ENCODE assay signal across 16 mouse cellular contexts in genomic region chr2:29422126-29422840, GRCm38 (mm10).
DNase-seq lines count a peak whose midpoint lies in the region; ATAC-seq and TF ChIP-seq lines count a peak whose summit lies in the region.
"Had no signal": no experiment of that assay in that cellular context is flagged by ENCODE, and none has a peak within 500 bp of the region (broad histone marks: within the 10 kb centered on the region; RNA-seq: fewer than 3 reads in every experiment).

No protein-coding gene starts in this region.

- H3ac ChIP-seq in C2C12 (ENCODE audit: control insufficient read depth, insufficient read length, low read depth) (no peak overlapping the region), myocyte (ENCODE audit: control insufficient read depth, insufficient read length) (no peak overlapping the region)

- no peaks in the 10 kb centered on the region for H3K36me3 ChIP-seq in forebrain, embryonic 16.5 days (ENCODE audit: control insufficient read depth, insufficient read depth)
- H3K36me3 ChIP-seq in forebrain, embryonic 10.5 days (replicated peaks): no peaks in the 10 kb centered on the region
- no peaks in the 10 kb centered on the region for H3K36me3 ChIP-seq in lung, postnatal 0 days (ENCODE audit: insufficient read depth, low read length)
- H3K36me3 ChIP-seq in C2C12 (ENCODE audit: control insufficient read depth, insufficient read depth): no peaks in the 10 kb centered on the region
- H3K36me3 ChIP-seq in myocyte (ENCODE audit: control insufficient read depth, insufficient read depth): no peaks in the 10 kb centered on the region
- H3K36me3 ChIP-seq: hindbrain, embryonic 12.5 days; neural tube, embryonic 15.5 days had no signal

- DNase-seq in forebrain, embryonic 10.5 days (ENCODE audit: extremely low spot score, low spot score): no peak
- DNase-seq in lung, postnatal 0 days (ENCODE audit: low spot score): peak; percentile 54
- no peak for DNase-seq in lung, adult 2 months
- no peak for DNase-seq in right cerebral cortex, adult 2 months (ENCODE audit: low spot score in 2 of 2)
- no peak for DNase-seq in right cerebral cortex, postnatal 14 days
- DNase-seq: adrenal gland, postnatal 10 days; cerebellum, adult 2 months; kidney, postnatal 10 days; retina, postnatal 1 day had no signal

- H3K27me3 ChIP-seq in forebrain, embryonic 16.5 days (replicated peaks; ENCODE audit: control insufficient read depth, insufficient read depth, low read length): no peaks in the 10 kb centered on the region
- H3K27me3 ChIP-seq in forebrain, embryonic 10.5 days (ENCODE audit: poor library complexity, severe bottlenecking): no peaks in the 10 kb centered on the region
- no peaks in the 10 kb centered on the region for H3K27me3 ChIP-seq in lung, postnatal 0 days (replicated peaks; ENCODE audit: insufficient read depth, low read length)
- H3K27me3 ChIP-seq in C2C12 (ENCODE audit: control insufficient read depth, insufficient read depth, insufficient read length) (no peaks in the 10 kb centered on the region), myocyte (ENCODE audit: control insufficient read depth, insufficient read depth, insufficient read length) (no peaks in the 10 kb centered on the region)
- H3K27me3 ChIP-seq: hindbrain, embryonic 12.5 days; neural tube, embryonic 15.5 days had no signal

- WGBS in forebrain, embryonic 16.5 days: 79% methylated on average over 10 of the region's 10 CpGs
- WGBS in forebrain, embryonic 10.5 days: 89% methylated on average over 10 of the region's 10 CpGs
- 38% methylated on average over 10 of the region's 10 CpGs for WGBS in lung, postnatal 0 days
- WGBS in lung, adult 2 months: 50% methylated on average over 10 of the region's 10 CpGs

- no peaks in the 10 kb centered on the region for H3K9me3 ChIP-seq in forebrain, embryonic 16.5 days (ENCODE audit: control insufficient read depth, low read length)
- no peaks in the 10 kb centered on the region for H3K9me3 ChIP-seq in forebrain, embryonic 10.5 days
- H3K9me3 ChIP-seq in lung, postnatal 0 days (ENCODE audit: low read length): no peaks in the 10 kb centered on the region
- H3K9me3 ChIP-seq: G1E; hindbrain, embryonic 12.5 days; neural tube, embryonic 15.5 days had no signal

- H3K9ac ChIP-seq in forebrain, embryonic 16.5 days (replicated peaks; ENCODE audit: low read depth, low read length): no peak overlapping the region
- no peak overlapping the region for H3K9ac ChIP-seq in lung, postnatal 0 days (replicated peaks; ENCODE audit: low read depth)
- H3K9ac ChIP-seq: hindbrain, embryonic 12.5 days; neural tube, embryonic 15.5 days had no signal

- no peak for TF ChIP-seq CTCF in lung, postnatal 0 days (IDR thresholded peaks at IDR 0.05)
- TF ChIP-seq CTCF in lung, adult 2 months (IDR thresholded peaks at IDR 0.05; ENCODE audit: insufficient read depth, low read length): no peak
- TF ChIP-seq CTCF in C2C12 (IDR thresholded peaks at IDR 0.05; ENCODE audit: control insufficient read depth, insufficient read depth, insufficient read length): no peak

- TF ChIP-seq POLR2A in lung, adult 2 months (IDR thresholded peaks at IDR 0.05; ENCODE audit: borderline replicate concordance, extremely low read depth, low read depth, low read length): no peak
- TF ChIP-seq POLR2A in myocyte (IDR thresholded peaks at IDR 0.05; ENCODE audit: insufficient read length, low read depth): no peak

- H3K4me3 ChIP-seq in forebrain, embryonic 16.5 days (replicated peaks; ENCODE audit: low read length): no peak overlapping the region
- H3K4me3 ChIP-seq in forebrain, embryonic 10.5 days: no peak overlapping the region
- no peak overlapping the region for H3K4me3 ChIP-seq in lung, postnatal 0 days (ENCODE audit: low read depth, low read length)
- H3K4me3 ChIP-seq in lung, adult 2 months (replicated peaks; ENCODE audit: extremely low read depth, low read depth, low read length): no peak overlapping the region
- H3K4me3 ChIP-seq in C2C12 (ENCODE audit: insufficient read depth, poor library complexity, severe bottlenecking) (no peak overlapping the region), myocyte (no peak overlapping the region)
- H3K4me3 ChIP-seq: hindbrain, embryonic 12.5 days; neural tube, embryonic 15.5 days had no signal

- no peak for ATAC-seq in forebrain, embryonic 16.5 days
- peak; percentile 19 for ATAC-seq in lung, postnatal 0 days
- ATAC-seq: intestine, postnatal 0 days had no signal

- H3K79me3 ChIP-seq in C2C12 (ENCODE audit: low read depth): no peaks in the 10 kb centered on the region

- peaks cover 23% of the 10 kb centered on the region for H3K4me1 ChIP-seq in forebrain, embryonic 16.5 days (replicated peaks; ENCODE audit: control insufficient read depth, insufficient read depth, low read length)
- peaks cover 54% of the 10 kb centered on the region for H3K4me1 ChIP-seq in forebrain, embryonic 10.5 days
- H3K4me1 ChIP-seq in lung, postnatal 0 days (ENCODE audit: insufficient read depth, low read depth, low read length): no peaks in the 10 kb centered on the region
- H3K4me1 ChIP-seq in lung, adult 2 months (ENCODE audit: control insufficient read depth, insufficient read depth, low read length): peaks cover 6% of the 10 kb centered on the region

- no peak overlapping the region for H3K4me2 ChIP-seq in forebrain, embryonic 16.5 days (ENCODE audit: low read length)
- H3K4me2 ChIP-seq in lung, postnatal 0 days (replicated peaks; ENCODE audit: low read depth, low read length): no peak overlapping the region
- H3K4me2 ChIP-seq in myocyte (ENCODE audit: low read depth): peak overlapping the region; percentile 73
- H3K4me2 ChIP-seq: hindbrain, embryonic 12.5 days; neural tube, embryonic 15.5 days had no signal

- peak overlapping the region; percentile 45 for H3K27ac ChIP-seq in forebrain, embryonic 16.5 days (ENCODE audit: low read length)
- no peak overlapping the region for H3K27ac ChIP-seq in forebrain, embryonic 10.5 days
- H3K27ac ChIP-seq in lung, postnatal 0 days (ENCODE audit: low read length): no peak overlapping the region
- H3K27ac ChIP-seq: hindbrain, embryonic 12.5 days; neural tube, embryonic 15.5 days had no signal

- no peak for TF ChIP-seq EP300 in lung, postnatal 0 days (IDR thresholded peaks at IDR 0.05)

- H3K79me2 ChIP-seq in C2C12 (ENCODE audit: control insufficient read depth, insufficient read depth) (peaks cover 9% of the 10 kb centered on the region), myocyte (ENCODE audit: control insufficient read depth, insufficient read depth) (no peaks in the 10 kb centered on the region)

TF ChIP-seq in C2C12, 6 proteins besides CTCF, POLR2A, EP300 and RAD21:
- TF ChIP-seq USF1 (IDR thresholded peaks at IDR 0.05; ENCODE audit: low read depth): peak; percentile 24
- TF ChIP-seq CEBPB (IDR thresholded peaks at IDR 0.05; ENCODE audit: low read depth): no peak
- TF ChIP-seq FOSL1 (IDR thresholded peaks at IDR 0.05; ENCODE audit: insufficient read depth, low read length, poor library complexity, severe bottlenecking): no peak
- no peak for TF ChIP-seq MYOG (IDR thresholded peaks at IDR 0.05; ENCODE audit: control insufficient read depth, extremely low read depth, insufficient read length)
- peak; percentile 14 for TF ChIP-seq MAX (IDR thresholded peaks at IDR 0.05)
- TF ChIP-seq MYOD1 (IDR thresholded peaks at IDR 0.05; ENCODE audit: control insufficient read depth, insufficient read length, low read depth): no peak

TF ChIP-seq in myocyte, 11 proteins besides CTCF, POLR2A, EP300 and RAD21:
- TF ChIP-seq TCF3 (IDR thresholded peaks at IDR 0.05; ENCODE audit: insufficient read length, low read depth) (no peak), REST (IDR thresholded peaks at IDR 0.05; ENCODE audit: insufficient read depth, insufficient read length) (no peak), MYOG (IDR thresholded peaks at IDR 0.05; ENCODE audit: control insufficient read depth in 1 of 3, insufficient read depth in 1 of 3, insufficient read length in 2 of 3, low read depth in 2 of 3) (no peak), MYOD1 (IDR thresholded peaks at IDR 0.05; ENCODE audit: control insufficient read depth in 1 of 3, insufficient read length in 2 of 3, low read depth in 2 of 3) (no peak), USF1 (IDR thresholded peaks at IDR 0.05; ENCODE audit: low read depth) (no peak), TCF12 (IDR thresholded peaks at IDR 0.05; ENCODE audit: insufficient read depth, poor library complexity, severe bottlenecking) (no peak), SRF (IDR thresholded peaks at IDR 0.05; ENCODE audit: control insufficient read depth, insufficient read length, low read depth) (no peak)
